Mouse (Mus musculus) embryonic facial prominence, embryonic 15.5 days (tissue): Measurements from ENCODE around the gene H2al1e. TPM values are rescaled to one million over a fixed set of nuclear protein-coding genes. Genes with fewer than 3 reads are reported as not detected.
"Not testable (repeated sequence)": the region's sequence is repeated elsewhere in the genome, so short reads cannot be mapped to it uniquely, and the experiment has no call there.

Experiments used
- ATAC-seq: fragments of 200-750 bp; cut with Nextera tagmentation; 2 replicates; pipeline ENCODE4 v1.8.0; 2017; ENCODE audit warnings: low read depth, moderate TSS enrichment; ENCODE audit not compliant: insufficient number of reproducible peaks, low FRiP score, low TSS enrichment
- H3K27ac ChIP-seq: fragments of 300-500 bp; sonication (generic); replicated peaks from 2 replicates; pipeline ENCODE4 v1.5.1; 2015; ENCODE audit warnings: mild to moderate bottlenecking, inconsistent platforms
- H3K27me3 ChIP-seq: fragments of 300-500 bp; sonication (generic); 2 replicates; pipeline ENCODE4 v1.6.1; 2015; ENCODE audit warnings: inconsistent platforms
- H3K36me3 ChIP-seq: fragments of 300-500 bp; sonication (generic); 2 replicates; pipeline ENCODE4 v1.6.1; 2015; ENCODE audit warnings: mild to moderate bottlenecking, inconsistent platforms
- H3K4me1 ChIP-seq: fragments of 300-500 bp; sonication (generic); 2 replicates; pipeline ENCODE4 v1.6.1; 2015; ENCODE audit warnings: inconsistent platforms
- H3K4me2 ChIP-seq: fragments of 300-500 bp; sonication (generic); replicated peaks from 2 replicates; pipeline ENCODE4 v1.6.1; 2015; ENCODE audit warnings: mild to moderate bottlenecking, inconsistent platforms
- H3K4me3 ChIP-seq: fragments of 300-500 bp; sonication (generic); replicated peaks from 2 replicates; pipeline ENCODE4 v1.5.1; 2015; ENCODE audit warnings: mild to moderate bottlenecking, inconsistent platforms
- H3K9ac ChIP-seq: fragments of 300-500 bp; sonication (generic); 2 replicates; pipeline ENCODE4 v1.6.1; 2015; ENCODE audit warnings: inconsistent platforms
- H3K9me3 ChIP-seq: fragments of 300-500 bp; sonication (generic); replicated peaks from 2 replicates; pipeline ENCODE4 v1.6.1; 2016; ENCODE audit warnings: inconsistent platforms
- WGBS: fragments of 180-500 bp; shearing (Covaris S2); methylation state at CpG from one replicate; pipeline ENCODE4 v1.1.7; 2015; 5-methylcytosine and 5-hydroxymethylcytosine counted together
- polyA plus RNA-seq: library from polyadenylated mRNA; unstranded; fragments of >200 nt; fragmentation: Nextera tagmentation; extraction: Ambion mirVana; gene quantifications from 2 replicates; pipeline ENCODE4 v1.2.1, GENCODE M21; 2015

Gene H2al1e
- polyA plus RNA-seq = not detected in 2 replicates

GRCm38 (mm10) chrX:11311634-11312033, at the start of gene H2al1e:
Gene H2al1e (plus strand): TSS chrX:11311934.
- ATAC-seq, H3K4me1 ChIP-seq, H3K4me3 ChIP-seq, H3K9ac ChIP-seq, H3K27ac ChIP-seq, H3K36me3 ChIP-seq, H3K9me3 ChIP-seq, H3K4me2 ChIP-seq, H3K27me3 ChIP-seq: not testable (repeated sequence)
- no CpG with 5 or more reads among the region's 3 CpGs for WGBS

DNA sequence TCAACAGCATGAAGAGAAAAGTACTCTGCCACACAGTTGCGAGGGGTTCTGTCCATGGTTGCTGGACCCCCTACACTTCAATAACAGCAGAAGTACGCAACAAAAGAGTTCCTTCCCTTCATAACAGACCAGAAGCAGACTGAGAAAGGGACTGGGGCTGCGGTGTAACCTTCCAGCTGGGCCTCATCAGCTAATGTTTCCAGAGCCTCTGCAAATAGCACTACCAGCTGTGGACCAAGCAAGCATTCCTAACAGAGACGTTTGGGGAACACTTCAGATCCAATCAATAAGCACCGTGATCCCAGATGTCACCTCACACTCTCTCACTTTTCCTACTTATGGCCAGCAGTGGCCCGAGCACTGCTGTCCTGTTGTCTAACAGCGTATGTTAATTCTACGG, 46.8 kb upstream of the H2al1e start:
- ATAC-seq = no peak
- H3K27me3 ChIP-seq = peaks cover 9% of the 10 kb centered on the region; the same call in 1 of the 2 replicates

DNA sequence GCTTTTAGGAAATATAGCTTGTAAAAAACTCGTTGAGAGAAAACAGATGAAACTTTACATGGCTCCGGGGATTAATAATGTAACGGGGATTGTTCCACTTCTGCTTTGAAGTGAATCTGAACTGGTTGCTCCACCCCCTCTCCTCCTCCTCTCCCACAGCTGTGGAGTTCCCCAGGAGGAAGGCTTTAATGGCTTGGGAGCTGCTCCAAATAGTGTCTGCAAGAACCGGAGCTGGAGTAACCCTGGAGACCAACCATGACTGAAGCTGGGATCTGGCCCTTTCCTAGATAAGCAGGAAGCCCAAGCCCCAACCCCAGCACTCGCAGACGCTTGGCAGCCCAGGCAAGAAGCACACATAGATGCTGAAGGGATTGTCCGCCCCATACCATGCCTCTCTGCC, 43.9 kb upstream of the H2al1e start:
- H3K36me3 ChIP-seq = no peaks in the 10 kb centered on the region
- H3K9me3 ChIP-seq = no peaks in the 10 kb centered on the region
- H3K4me3 ChIP-seq = no peak overlapping the region
- no peak overlapping the region for H3K4me2 ChIP-seq
- no peak overlapping the region for H3K27ac ChIP-seq
- H3K4me1 ChIP-seq = 0 out of 2 replicates have a peak, but pooled peaks cover 5% of the 10 kb centered on the region
- H3K27me3 ChIP-seq = 0 out of 2 replicates have a peak, but pooled peaks cover 7% of the 10 kb centered on the region
- no peak for ATAC-seq
- no peak overlapping the region for H3K9ac ChIP-seq
- WGBS = 47% methylated on average over 7 of the region's 7 CpGs

More for the DNA sequence above, 46.8 kb upstream of the H2al1e start:
- no peak overlapping the region for H3K4me2 ChIP-seq
- 0 out of 2 replicates have a peak, but pooled peaks cover 5% of the 10 kb centered on the region for H3K4me1 ChIP-seq
- no peak overlapping the region for H3K9ac ChIP-seq
- no peaks in the 10 kb centered on the region for H3K36me3 ChIP-seq
- H3K27ac ChIP-seq = no peak overlapping the region
- H3K9me3 ChIP-seq = no peaks in the 10 kb centered on the region
- H3K4me3 ChIP-seq = no peak overlapping the region
- WGBS = 59% methylated on average over 8 of the region's 8 CpGs

- Histone ChIP-seq H3K4me1 (0 out of 2 replicates have a peak, but pooled peaks cover 5% of the 10 kb centered on the region), H3K9ac (no peak overlapping the region), H3K27ac (no peak overlapping the region), H3K9me3 (no peaks in the 10 kb centered on the region), H3K36me3 (no peaks in the 10 kb centered on the region), H3K27me3 (0 out of 2 replicates have a peak, but pooled peaks cover 7% of the 10 kb centered on the region), H3K4me2 (no peak overlapping the region), H3K4me3 (no peak overlapping the region)
- 69% methylated on average over 3 of the region's 3 CpGs for WGBS
- ATAC-seq = peak; percentile 63; the same call in 1 of the 2 replicates
Measured at GRCm38 (mm10) chrX:11269074-11269473, 42.7 kb upstream of the H2al1e start.

- WGBS = 74% methylated on average over 3 of the region's 3 CpGs
- ATAC-seq = no peak
- H3K4me2 ChIP-seq = no peak overlapping the region
Measured at GRCm38 (mm10) chrX:11273190-11273589, 38.5 kb upstream of the H2al1e start.

GRCm38 (mm10) chrX:11277083-11277482, 34.7 kb upstream of the H2al1e start:
- WGBS = 68% methylated on average over 6 of the region's 6 CpGs

More at GRCm38 (mm10) chrX:11273190-11273589, 38.5 kb upstream of the H2al1e start:
- no peaks in the 10 kb centered on the region for H3K9me3 ChIP-seq
- H3K4me1 ChIP-seq = 0 out of 2 replicates have a peak, but pooled peaks cover under 1% of the 10 kb centered on the region
- H3K9ac ChIP-seq = no peak overlapping the region
- H3K27ac ChIP-seq = no peak overlapping the region
- 0 out of 2 replicates have a peak, but pooled peaks cover 2% of the 10 kb centered on the region for H3K27me3 ChIP-seq
- H3K4me3 ChIP-seq = no peak overlapping the region
- no peaks in the 10 kb centered on the region for H3K36me3 ChIP-seq

DNA sequence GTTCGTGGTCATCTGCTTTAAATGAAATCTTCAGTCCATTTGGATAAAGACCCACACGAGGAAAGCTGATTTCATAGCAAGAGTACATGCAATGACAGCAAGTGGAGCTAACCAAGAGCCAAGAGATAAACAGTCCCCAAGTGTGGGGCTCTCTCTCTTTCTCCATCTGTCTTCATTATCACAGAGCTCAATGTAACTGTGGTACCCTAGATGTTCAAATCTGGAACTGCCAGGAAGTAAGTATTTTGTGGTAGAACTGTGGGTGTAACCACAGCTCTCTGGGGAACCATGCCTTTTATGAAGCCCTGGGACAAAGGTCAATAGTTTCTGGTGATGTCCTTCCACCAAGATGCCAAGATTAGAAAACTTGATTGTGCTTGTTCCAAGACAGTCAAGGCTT, 31.0 kb upstream of the H2al1e start:
- H3K27ac ChIP-seq = no peak overlapping the region
- H3K9ac ChIP-seq = no peak overlapping the region
- H3K36me3 ChIP-seq = no peaks in the 10 kb centered on the region
- WGBS = 58% methylated on average over 2 of the region's 2 CpGs
- H3K4me3 ChIP-seq = no peak overlapping the region
- no peaks in the 10 kb centered on the region for H3K9me3 ChIP-seq
- no peak overlapping the region for H3K4me2 ChIP-seq
- H3K4me1 ChIP-seq = no peaks in the 10 kb centered on the region
- H3K27me3 ChIP-seq = peaks cover 2% of the 10 kb centered on the region
- ATAC-seq = no peak

More at GRCm38 (mm10) chrX:11277083-11277482, 34.7 kb upstream of the H2al1e start:
- no peak for ATAC-seq
- Histone ChIP-seq H3K4me1 (no peaks in the 10 kb centered on the region), H3K27ac (no peak overlapping the region), H3K36me3 (no peaks in the 10 kb centered on the region), H3K4me3 (no peak overlapping the region), H3K9me3 (no peaks in the 10 kb centered on the region), H3K27me3 (peaks cover 2% of the 10 kb centered on the region), H3K4me2 (no peak overlapping the region), H3K9ac (no peak overlapping the region)

- H3K4me1 ChIP-seq = no peaks in the 10 kb centered on the region
- H3K9ac ChIP-seq = no peak overlapping the region
- ATAC-seq = no peak
- no peak overlapping the region for H3K27ac ChIP-seq
- no peak overlapping the region for H3K4me3 ChIP-seq
- H3K9me3 ChIP-seq = no peaks in the 10 kb centered on the region
- no peaks in the 10 kb centered on the region for H3K36me3 ChIP-seq
- H3K4me2 ChIP-seq = no peak overlapping the region
- 62% methylated on average over 14 of the region's 14 CpGs for WGBS
- H3K27me3 ChIP-seq = peaks cover 8% of the 10 kb centered on the region
Measured at GRCm38 (mm10) chrX:11288306-11288882, 23.3 kb upstream of the H2al1e start.

GRCm38 (mm10) chrX:11289244-11289643, 22.5 kb upstream of the H2al1e start:
- Histone ChIP-seq H3K4me2 (no peak overlapping the region), H3K9me3 (no peaks in the 10 kb centered on the region), H3K4me1 (no peaks in the 10 kb centered on the region), H3K4me3 (no peak overlapping the region), H3K36me3 (no peaks in the 10 kb centered on the region), H3K27ac (no peak overlapping the region), H3K9ac (no peak overlapping the region), H3K27me3 (peaks cover 8% of the 10 kb centered on the region)
- 68% methylated on average over 4 of the region's 4 CpGs for WGBS
- no peak for ATAC-seq

DNA sequence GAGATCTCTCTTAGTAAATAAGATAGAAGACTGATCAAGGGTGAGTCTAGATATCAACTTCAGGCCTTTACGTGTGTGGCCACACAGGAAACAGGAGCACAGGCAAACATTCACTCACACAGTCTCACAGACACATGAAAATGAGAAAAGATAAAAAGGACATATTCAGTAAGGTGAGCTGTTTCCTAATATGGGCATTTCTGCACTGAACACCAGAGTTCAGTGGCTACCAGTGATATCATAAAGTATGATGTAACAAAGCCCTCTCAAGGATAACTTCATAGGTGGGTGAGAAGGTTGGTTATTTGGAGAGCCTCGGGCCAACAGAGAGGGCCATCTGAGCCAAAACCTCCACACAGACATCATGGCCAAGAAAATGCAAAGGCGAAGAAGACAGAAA, 12.8 kb upstream of the H2al1e start, which contains the start of gene H2al1a:
Gene H2al1a (plus strand): TSS at position 301 of the 400 bp plus-strand sequence.
- not testable (repeated sequence) for H3K4me1 ChIP-seq, H3K27me3 ChIP-seq, H3K9me3 ChIP-seq, ATAC-seq, H3K9ac ChIP-seq, H3K4me3 ChIP-seq, H3K27ac ChIP-seq, H3K4me2 ChIP-seq, H3K36me3 ChIP-seq
- no CpG with 5 or more reads among the region's 3 CpGs for WGBS

DNA sequence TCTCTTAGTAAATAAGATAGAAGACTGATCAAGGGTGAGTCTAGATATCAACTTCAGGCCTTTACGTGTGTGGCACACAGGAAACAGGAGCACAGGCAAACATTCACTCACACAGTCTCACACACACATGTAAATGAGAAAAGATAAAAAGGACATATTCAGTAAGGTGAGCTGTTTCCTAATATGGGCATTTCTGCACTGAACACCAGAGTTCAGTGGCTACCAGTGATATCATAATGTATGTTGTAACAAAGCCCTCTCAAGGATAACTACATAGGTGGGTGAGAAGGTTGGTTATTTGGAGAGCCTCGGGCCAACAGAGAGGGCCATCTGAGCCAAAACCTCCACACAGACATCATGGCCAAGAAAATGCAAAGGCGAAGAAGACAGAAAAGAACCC, 9.6 kb upstream of the H2al1e start, which contains the start of gene H2al1b:
Gene H2al1b (plus strand): TSS at position 301 of the 400 bp plus-strand sequence.
- not testable (repeated sequence) for H3K27ac ChIP-seq, ATAC-seq, H3K9ac ChIP-seq, H3K4me3 ChIP-seq, H3K27me3 ChIP-seq, H3K36me3 ChIP-seq, H3K9me3 ChIP-seq, H3K4me1 ChIP-seq, H3K4me2 ChIP-seq
- 85% methylated on average over 1 of the region's 3 CpGs for WGBS

GRCm38 (mm10) chrX:11305355-11305754, 6.4 kb upstream of the H2al1e start, which contains the start of gene H2al1c:
Gene H2al1c (plus strand): TSS chrX:11305655.
- not testable (repeated sequence) for H3K27ac ChIP-seq, H3K4me2 ChIP-seq, H3K4me3 ChIP-seq, ATAC-seq, H3K36me3 ChIP-seq, H3K27me3 ChIP-seq, H3K9me3 ChIP-seq, H3K9ac ChIP-seq, H3K4me1 ChIP-seq
- WGBS = 82% methylated on average over 2 of the region's 6 CpGs
